Mouse (Mus musculus) lung, embryonic 16.5 days (tissue): Measurements from ENCODE around the gene Vmn1r23. TPM values are rescaled to one million over a fixed set of nuclear protein-coding genes. Genes with fewer than 3 reads are reported as not detected.
"Not testable (repeated sequence)": the region's sequence is repeated elsewhere in the genome, so short reads cannot be mapped to it uniquely, and the experiment has no call there.

Experiments
- ATAC-seq: fragments of 200-750 bp; cut with Nextera tagmentation; 2 replicates; pipeline ENCODE4 v1.8.0; 2017; ENCODE audit warnings: low read depth, mild to moderate bottlenecking, moderate library complexity
- H3K27ac ChIP-seq: fragments of 300-500 bp; sonication (generic); 2 replicates; pipeline ENCODE4 v1.5.1; 2014; ENCODE audit warnings: mild to moderate bottlenecking, control low read depth, low read length
- H3K27me3 ChIP-seq: fragments of 300-500 bp; sonication (generic); 2 replicates; pipeline ENCODE4 v1.6.1; 2014; ENCODE audit warnings: low read depth, low read length, mixed read lengths; ENCODE audit not compliant: control insufficient read depth, insufficient read depth
- H3K36me3 ChIP-seq: fragments of 300-500 bp; sonication (generic); 2 replicates; pipeline ENCODE4 v1.6.1; 2014; ENCODE audit warnings: low read length; ENCODE audit not compliant: control insufficient read depth, insufficient read depth
- H3K4me1 ChIP-seq: fragments of 300-500 bp; sonication (generic); replicated peaks from 2 replicates; pipeline ENCODE4 v1.6.1; 2014; ENCODE audit warnings: low read length, mixed read lengths; ENCODE audit not compliant: control insufficient read depth, insufficient read depth
- H3K4me2 ChIP-seq: fragments of 300-500 bp; sonication (generic); 2 replicates; pipeline ENCODE4 v1.6.1; 2014; ENCODE audit warnings: low read depth, low read length, control low read depth
- H3K4me3 ChIP-seq: fragments of 300-500 bp; sonication (generic); 2 replicates; pipeline ENCODE4 v1.5.1; 2014; ENCODE audit warnings: mild to moderate bottlenecking, low read length, control low read depth
- H3K9ac ChIP-seq: fragments of 300-500 bp; sonication (generic); 2 replicates; pipeline ENCODE4 v1.6.1; 2014; ENCODE audit warnings: low read length, control low read depth
- H3K9me3 ChIP-seq: fragments of 300-500 bp; sonication (generic); 2 replicates; pipeline ENCODE4 v1.6.1; 2016; ENCODE audit warnings: low read length; ENCODE audit not compliant: control insufficient read depth
- WGBS: fragments of 180-500 bp; shearing (Covaris S2); extraction: QIAGEN DNeasy Blood & Tissue Kit; methylation state at CpG from one replicate; pipeline ENCODE4 v1.1.7; 2014; 5-methylcytosine and 5-hydroxymethylcytosine counted together
- polyA plus RNA-seq: library from polyadenylated mRNA; unstranded; fragments of >200 nt; fragmentation: Nextera tagmentation; extraction: Ambion mirVana; gene quantifications from 2 replicates; pipeline ENCODE4 v1.2.1, GENCODE M21; 2015

Gene Vmn1r23
- not detected in 2 replicates for polyA plus RNA-seq

DNA sequence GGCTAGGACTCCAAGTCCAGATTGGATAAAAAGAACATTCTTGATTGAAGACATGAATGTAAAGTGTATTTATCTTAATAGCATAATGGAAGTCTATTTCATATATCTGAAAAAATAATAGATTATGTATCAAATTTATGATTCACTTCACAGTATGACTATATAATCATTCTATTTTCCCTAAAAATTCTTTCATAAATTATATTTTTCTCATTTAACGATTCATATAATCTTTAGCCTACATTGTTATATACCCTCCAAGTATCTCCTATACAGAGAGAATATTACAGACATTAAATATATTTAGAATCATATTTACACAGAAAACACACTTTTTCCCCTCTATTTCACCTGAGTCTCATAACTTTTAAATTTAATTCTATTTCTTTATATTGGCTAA, at the start of gene Vmn1r23:
Gene Vmn1r23, minus strand, starts transcription at position 101 of the 400 bp plus-strand sequence.
- no peak within 1 kb of the TSS for H3K9ac ChIP-seq
- no peaks in the 10 kb centered on the region for H3K4me1 ChIP-seq
- H3K36me3 ChIP-seq: no peaks in the 10 kb centered on the region
- no peaks in the 10 kb centered on the region for H3K9me3 ChIP-seq
- no peak within 1 kb of the TSS for H3K4me3 ChIP-seq
- no peak within 1 kb of the TSS for H3K4me2 ChIP-seq
- H3K27me3 ChIP-seq: no peaks in the 10 kb centered on the region
- no peak within 1 kb of the TSS for H3K27ac ChIP-seq
- WGBS: 93% methylated on average over 1 of the region's 1 CpGs
- no peak for ATAC-seq

DNA sequence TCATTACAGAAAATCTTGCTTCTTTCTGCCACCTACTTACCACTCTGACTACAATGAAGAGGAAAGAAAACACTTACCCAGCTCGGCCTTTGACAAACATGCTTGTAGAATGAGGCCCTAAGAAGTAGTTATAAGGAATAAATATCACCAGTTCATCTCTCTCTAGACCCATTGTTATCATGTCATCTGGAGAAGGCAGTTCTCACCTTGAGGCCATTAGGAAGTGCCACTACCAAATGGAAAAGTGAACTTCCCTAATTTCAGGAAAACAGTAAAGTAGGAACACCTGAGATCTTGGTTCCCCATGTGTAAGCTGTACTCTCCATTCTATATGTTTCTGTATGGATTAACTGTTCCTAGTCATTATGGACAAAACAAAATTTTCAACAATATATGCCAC, 34.8 kb upstream of the Vmn1r23 start, which contains the start of gene Vmn1r24:
Gene Vmn1r24, minus strand, starts transcription at position 101 of the 400 bp plus-strand sequence.
- H3K36me3 ChIP-seq, H3K27me3 ChIP-seq, H3K4me2 ChIP-seq, H3K27ac ChIP-seq, H3K9ac ChIP-seq, H3K9me3 ChIP-seq, H3K4me3 ChIP-seq, ATAC-seq, H3K4me1 ChIP-seq: not testable (repeated sequence)
- 46% methylated on average over 1 of the region's 1 CpGs for WGBS

GRCm38 (mm10) chr6:57907928-57908327, 18.7 kb downstream of the Vmn1r23 start, which contains the start of gene Vmn1r22:
Vmn1r22 (minus strand) TSS chr6:57908028.
- no peaks in the 10 kb centered on the region for H3K4me1 ChIP-seq
- no peak within 1 kb of the TSS for H3K4me2 ChIP-seq
- H3K27me3 ChIP-seq: no peaks in the 10 kb centered on the region
- no peaks in the 10 kb centered on the region for H3K9me3 ChIP-seq
- H3K9ac ChIP-seq: no peak within 1 kb of the TSS
- 69% methylated on average over 1 of the region's 1 CpGs for WGBS
- H3K4me3 ChIP-seq: no peak within 1 kb of the TSS
- ATAC-seq: no peak
- H3K27ac ChIP-seq: no peak within 1 kb of the TSS
- no peaks in the 10 kb centered on the region for H3K36me3 ChIP-seq

Other genes with a start within 250 kb of the Vmn1r23 start
- 15.2 and 15.3 TPM in 2 replicates for gene Pyurf, start 234.8 kb downstream of the Vmn1r23 start, polyA plus RNA-seq
- 25.0 and 28.1 TPM in 2 replicates for gene Lancl2, start 224.3 kb downstream of the Vmn1r23 start, polyA plus RNA-seq
- gene Vopp1, start 101.7 kb downstream of the Vmn1r23 start, polyA plus RNA-seq: 28.5 and 28.9 TPM in 2 replicates
- gene Vmn1r21, start 76.5 kb downstream of the Vmn1r23 start, polyA plus RNA-seq: not detected in 2 replicates
- not detected in 2 replicates for gene Vmn1r22, start 18.8 kb downstream of the Vmn1r23 start, polyA plus RNA-seq
- not detected in 2 replicates for gene Vmn1r24, start 34.7 kb upstream of the Vmn1r23 start, polyA plus RNA-seq
- not detected in 2 replicates for gene Vmn1r25, start 54.0 kb upstream of the Vmn1r23 start, polyA plus RNA-seq
- not detected in 2 replicates for gene Vmn1r26, start 88.3 kb upstream of the Vmn1r23 start, polyA plus RNA-seq